Mouse (Mus musculus) CD4-positive, CD25-positive, alpha-beta regulatory T cell, adult 2 months (primary cell): ENCODE data around the gene Grip2.

Experiments
- DNase-seq: peaks from one replicate; pipeline ENCODE4 v3.0.0-alpha.2; 2012; ENCODE audit warnings: low read depth, low spot score

The Grip2 gene

GRCm38 (mm10) chr6:91827016-91827570 lies at the start of gene Grip2:
Grip2 (minus strand) TSS chr6:91827250.
- DNase-seq = no peak

- DNase-seq = no peak
These were observed 45.7 kb upstream of the Grip2 start for GRCm38 (mm10) chr6:91872781-91873180.

- DNase-seq = no peak
These were observed 41.0 kb upstream of the Grip2 start for GRCm38 (mm10) chr6:91868091-91868490.

GRCm38 (mm10) chr6:91865601-91866000 lies 38.6 kb upstream of the Grip2 start:
- DNase-seq = peak; percentile 26

- peak; percentile 52 for DNase-seq
These were observed 37.5 kb upstream of the Grip2 start for GRCm38 (mm10) chr6:91864595-91864994.

GRCm38 (mm10) chr6:91862848-91863247 lies 35.8 kb upstream of the Grip2 start:
- no peak for DNase-seq

- DNase-seq = no peak
These were observed 31.3 kb upstream of the Grip2 start for GRCm38 (mm10) chr6:91858339-91858738.

- DNase-seq = peak; percentile 55
These were observed 25.5 kb upstream of the Grip2 start for GRCm38 (mm10) chr6:91852550-91852949.

GRCm38 (mm10) chr6:91843628-91844153 lies 16.6 kb upstream of the Grip2 start:
- no peak for DNase-seq

GRCm38 (mm10) chr6:91842897-91843627 lies 16.0 kb upstream of the Grip2 start:
- no peak for DNase-seq

GRCm38 (mm10) chr6:91839010-91839871 lies 12.2 kb upstream of the Grip2 start:
- peak; percentile 43 for DNase-seq

- DNase-seq = no peak
These were observed 5.9 kb upstream of the Grip2 start for GRCm38 (mm10) chr6:91832863-91833440.

GRCm38 (mm10) chr6:91827926-91828325 lies 876 bp upstream of the Grip2 start:
- DNase-seq = no peak

- no peak for DNase-seq
These were observed 8.8 kb downstream of the Grip2 start for GRCm38 (mm10) chr6:91818271-91818670.

- DNase-seq = no peak
These were observed 11.1 kb downstream of the Grip2 start for GRCm38 (mm10) chr6:91815976-91816375.

GRCm38 (mm10) chr6:91813611-91814010 lies 13.4 kb downstream of the Grip2 start:
- DNase-seq = no peak

- DNase-seq = no peak
These were observed 17.0 kb downstream of the Grip2 start for GRCm38 (mm10) chr6:91810007-91810406.

GRCm38 (mm10) chr6:91808022-91808421 lies 19.0 kb downstream of the Grip2 start:
- DNase-seq = no peak

- DNase-seq = no peak
These were observed 19.9 kb downstream of the Grip2 start for GRCm38 (mm10) chr6:91807169-91807568.

- no peak for DNase-seq
These were observed 22.9 kb downstream of the Grip2 start for GRCm38 (mm10) chr6:91804177-91804576.

GRCm38 (mm10) chr6:91798496-91798895 lies 28.6 kb downstream of the Grip2 start:
- DNase-seq = no peak

GRCm38 (mm10) chr6:91796736-91797135 lies 30.3 kb downstream of the Grip2 start:
- DNase-seq = no peak
